Mouse (Mus musculus): ENCODE results near the gene Brd3.

- TF ChIP-seq POLR2A (IDR thresholded peaks at IDR 0.05; ENCODE audit: low read depth, low read length) = no peak
- TF ChIP-seq CTCF (IDR thresholded peaks at IDR 0.05; ENCODE audit: extremely low read depth, insufficient read length, insufficient replicate concordance, low read depth, low read length) = no peak
These were observed 33.6 kb downstream of the Brd3 start for GRCm38 (mm10) chr2:27473911-27474310.
